Mouse (Mus musculus) frontal cortex, postnatal 25 days (tissue): ENCODE measurements at regions not wholly inside any gene's neighbourhood (a gene's known extent, or its start where the extent isn't known, plus 50 kb on each side); places are given as distances from the start of the nearest gene placed in this dataset.

Experiments
- DNase-seq, 2 experiments: peaks; one replicate each; pipeline ENCODE4 v3.0.0; 2022; ENCODE audit warnings: low spot score in 2 of 2

DNA sequence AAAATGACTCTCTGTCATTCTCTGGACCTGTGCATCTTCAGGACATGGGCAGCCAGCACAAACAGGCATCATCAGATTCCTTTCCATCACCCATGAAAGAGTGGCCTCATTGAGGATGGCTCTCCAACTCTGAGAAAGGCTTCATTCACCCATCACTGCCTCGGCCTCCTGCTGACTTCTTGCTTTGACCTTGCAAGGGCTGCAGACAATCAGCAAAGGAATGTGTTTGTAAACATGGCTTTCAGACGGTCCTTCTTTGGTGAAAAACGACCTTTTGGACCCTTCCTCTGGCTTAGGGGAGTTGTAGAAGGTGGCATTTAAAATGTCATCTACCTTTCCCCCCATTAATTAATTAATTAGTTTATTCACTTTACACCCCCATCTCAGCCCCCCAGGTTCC, 134.3 kb downstream of the Moxd1 start:
- no peak for DNase-seq

DNA sequence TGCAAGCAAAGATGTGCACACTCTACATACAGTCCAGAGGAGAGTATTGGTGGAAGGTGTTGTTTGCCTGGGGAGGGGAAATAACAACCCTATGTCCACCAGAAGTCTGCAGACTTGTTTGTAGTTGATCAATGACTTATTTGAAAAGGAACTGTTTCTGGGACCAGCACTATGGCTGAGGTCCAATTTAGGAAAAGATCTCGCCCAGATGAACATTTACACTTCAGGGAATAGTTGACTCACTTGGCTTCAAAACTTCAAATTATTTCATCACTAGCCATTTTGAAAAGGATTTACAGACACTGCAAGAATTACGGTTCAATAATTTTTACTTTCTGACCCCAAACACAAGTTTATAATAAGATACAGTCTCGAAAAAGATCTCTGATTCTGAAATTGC, 138.1 kb downstream of the Moxd1 start:
- DNase-seq = no peak

DNA sequence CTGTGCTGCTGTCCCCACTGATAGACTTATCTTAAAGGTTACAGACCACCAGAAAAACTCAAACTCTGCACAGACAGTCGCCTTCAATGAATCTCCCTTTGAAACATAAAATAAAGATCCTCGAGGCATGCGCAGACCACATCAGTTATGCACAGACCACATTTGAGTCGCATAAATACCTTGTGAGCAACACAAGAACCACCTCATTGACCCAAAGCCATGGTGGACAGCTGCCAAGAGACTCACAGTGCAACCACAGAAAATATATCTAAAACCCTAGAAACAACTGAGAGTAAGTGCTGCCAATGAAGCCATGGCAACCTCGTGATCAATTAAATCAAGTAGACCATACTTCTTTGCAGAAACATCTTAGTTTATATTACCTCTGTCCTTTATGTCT, 142.1 kb downstream of the Moxd1 start:
- DNase-seq = no peak

DNA sequence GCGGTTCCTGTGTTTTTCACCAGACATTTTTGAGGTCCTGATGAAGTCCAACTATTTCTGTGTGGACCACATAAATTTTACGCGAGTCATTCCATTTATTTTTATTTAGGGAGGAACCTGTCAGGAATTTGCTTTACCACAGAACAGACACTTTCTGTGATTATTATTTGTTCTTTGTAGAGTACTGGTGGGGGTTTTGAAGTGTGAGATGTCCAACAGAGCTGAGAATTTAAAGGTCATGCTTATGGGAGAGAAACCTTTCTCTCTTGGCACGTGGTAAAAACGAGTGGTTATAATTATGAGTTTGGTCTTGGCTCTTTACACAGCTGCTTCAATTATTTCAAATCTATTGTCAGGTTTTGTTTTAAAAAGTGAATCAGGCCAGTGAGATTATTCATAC, 143.7 kb downstream of the Moxd1 start:
- DNase-seq = no peak

DNA sequence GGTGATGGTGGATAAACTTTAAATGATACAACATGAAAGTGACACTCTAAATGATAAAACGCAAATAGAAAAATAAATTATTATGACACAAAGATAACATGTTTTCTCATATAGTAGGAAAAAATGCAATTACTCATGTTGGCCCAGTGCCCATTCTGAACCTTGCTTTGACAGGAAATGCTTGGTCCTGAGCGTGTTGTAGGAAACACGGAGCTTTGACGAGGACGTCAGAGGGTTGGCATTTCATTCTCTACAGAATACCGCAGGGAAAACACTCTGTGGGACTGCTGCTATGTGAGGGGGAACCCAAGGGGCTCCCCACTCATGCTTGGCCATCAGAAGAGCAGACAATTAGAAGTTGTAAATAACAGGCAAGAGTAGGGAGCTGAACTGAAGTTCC, 150.6 kb downstream of the Moxd1 start:
- no peak for DNase-seq

DNA sequence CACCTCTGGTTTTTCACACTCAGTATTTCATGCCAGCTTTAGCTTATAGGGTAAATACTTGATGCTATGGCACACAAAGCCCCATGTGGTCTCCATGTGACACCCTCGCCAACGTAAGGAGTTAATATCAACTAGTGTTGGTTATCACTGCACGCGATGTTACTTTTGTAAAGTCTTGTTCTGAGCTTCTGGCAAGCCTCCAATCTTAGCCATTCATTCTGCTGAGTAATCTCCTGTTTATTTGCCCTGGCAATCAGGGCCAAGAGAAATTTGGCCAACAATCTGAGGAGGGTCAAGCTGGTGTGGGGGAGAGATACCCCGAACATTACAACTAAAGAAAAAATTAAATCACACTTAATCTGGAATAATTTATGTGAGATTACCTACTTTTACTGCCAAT, 156.0 kb downstream of the Moxd1 start:
- DNase-seq = no peak

DNA sequence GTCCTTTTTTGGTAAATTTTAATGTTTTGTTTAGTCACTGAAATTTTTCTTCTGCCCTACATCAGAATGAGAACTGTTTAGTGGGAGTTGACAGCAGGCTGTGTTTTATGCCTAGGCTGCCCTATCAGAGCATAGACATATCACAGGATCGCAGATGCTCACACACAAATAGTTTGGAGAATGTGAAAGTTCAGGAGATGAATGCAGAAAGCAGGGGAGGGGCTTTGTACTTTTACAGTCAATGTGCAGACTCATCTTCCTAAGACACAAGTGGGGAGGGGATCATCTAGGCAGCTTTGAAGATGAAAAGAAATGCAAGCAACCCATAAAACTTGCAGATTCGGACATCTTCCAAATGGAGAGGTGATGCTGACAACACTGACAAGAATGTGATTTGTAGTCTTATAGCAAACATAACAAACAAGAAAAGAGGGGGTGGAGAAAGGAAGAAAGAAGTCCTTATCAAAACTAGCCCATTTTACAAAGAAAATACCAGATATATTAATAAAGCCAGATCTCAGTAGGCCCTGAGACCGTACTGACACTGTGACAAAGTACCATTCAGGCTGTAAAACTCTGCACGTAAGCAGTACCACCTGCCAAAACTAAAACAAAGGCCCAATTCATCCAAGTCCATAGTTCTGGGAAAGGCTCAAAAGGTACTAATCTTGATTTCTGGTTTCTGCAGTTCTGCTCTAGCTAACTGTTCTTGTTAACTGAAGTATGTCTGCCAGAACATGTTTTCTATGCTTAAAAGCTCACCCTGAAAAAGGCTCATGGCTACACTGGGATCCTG, 157.4 kb downstream of the Moxd1 start:
- no peak for DNase-seq

DNA sequence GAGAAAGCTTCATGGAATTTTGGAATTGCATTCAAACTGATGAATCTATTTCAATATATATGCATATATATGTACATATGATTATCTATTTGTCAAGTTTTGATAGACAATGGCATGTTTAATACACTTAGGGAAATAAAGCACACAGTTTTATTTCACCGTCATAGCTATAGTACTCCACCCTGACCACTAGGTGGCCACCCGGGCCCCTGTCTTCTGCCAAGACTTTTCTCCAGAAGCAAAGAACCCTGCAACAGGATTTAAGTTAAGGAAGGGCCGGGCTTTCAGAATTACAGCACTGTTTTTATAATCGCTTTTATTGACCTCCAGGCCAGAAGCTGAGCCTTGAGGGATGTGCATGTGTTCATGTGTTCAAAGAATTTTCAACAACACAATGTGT, 158.6 kb downstream of the Moxd1 start:
- no peak for DNase-seq

DNA sequence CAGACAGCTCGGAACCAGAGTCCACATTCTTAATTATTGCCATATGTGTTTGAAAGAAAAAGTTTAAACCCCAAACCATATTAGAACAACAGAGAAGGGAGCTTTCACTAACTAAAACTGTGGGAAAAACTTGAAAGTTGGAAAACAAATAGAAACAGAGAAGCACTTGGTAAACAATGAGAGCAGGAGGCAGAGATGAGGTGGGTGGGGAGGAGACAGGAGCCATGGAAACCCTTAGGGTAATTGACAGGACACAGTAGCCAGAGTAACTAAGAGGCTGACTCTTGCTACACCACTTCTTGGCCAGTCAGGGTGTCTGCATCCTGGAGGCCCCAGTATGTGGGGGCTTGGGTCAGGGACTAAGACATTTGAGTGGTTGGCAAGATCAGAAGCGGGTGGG, 160.7 kb downstream of the Moxd1 start:
- DNase-seq = no peak

DNA sequence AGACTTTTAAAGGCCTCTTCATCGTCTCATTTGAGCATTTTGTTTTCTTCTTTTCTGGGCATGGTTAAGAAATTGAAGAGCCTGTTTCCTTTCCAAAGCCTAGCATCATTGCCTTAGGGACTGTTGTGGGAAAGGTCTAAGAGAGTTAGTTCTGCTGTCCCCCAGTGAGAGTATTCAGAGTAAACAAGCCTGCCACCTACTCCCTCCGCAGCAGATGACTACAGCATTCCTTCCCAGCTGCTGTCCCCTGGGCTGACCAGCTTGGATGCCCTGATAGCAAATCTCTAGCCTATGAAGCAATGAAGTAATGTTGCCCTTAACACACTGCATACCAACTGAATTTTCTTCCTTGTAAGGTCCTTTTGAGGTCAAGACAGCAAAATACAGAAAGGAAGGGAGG, 164.9 kb downstream of the Moxd1 start:
- DNase-seq = no peak

DNA sequence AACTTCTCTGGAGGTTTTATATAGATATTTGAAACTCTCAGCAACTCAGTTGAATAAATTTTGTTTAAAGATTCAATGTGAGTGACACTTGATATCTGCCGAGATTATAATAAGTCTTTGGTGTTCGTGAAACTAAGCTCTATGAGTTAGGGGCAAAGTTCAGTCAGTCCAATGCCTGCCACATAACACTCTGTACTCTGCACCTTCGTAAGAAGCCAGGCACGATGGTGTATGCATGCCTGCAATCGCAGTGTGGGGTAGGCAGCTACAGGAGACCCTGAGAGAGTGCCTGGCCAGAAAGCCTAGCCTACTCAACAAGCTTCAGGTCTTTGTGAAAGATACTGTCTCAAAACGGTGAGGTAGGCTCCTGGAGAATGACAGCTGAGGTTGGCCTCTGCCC, 167.7 kb downstream of the Moxd1 start:
- no peak for DNase-seq

DNA sequence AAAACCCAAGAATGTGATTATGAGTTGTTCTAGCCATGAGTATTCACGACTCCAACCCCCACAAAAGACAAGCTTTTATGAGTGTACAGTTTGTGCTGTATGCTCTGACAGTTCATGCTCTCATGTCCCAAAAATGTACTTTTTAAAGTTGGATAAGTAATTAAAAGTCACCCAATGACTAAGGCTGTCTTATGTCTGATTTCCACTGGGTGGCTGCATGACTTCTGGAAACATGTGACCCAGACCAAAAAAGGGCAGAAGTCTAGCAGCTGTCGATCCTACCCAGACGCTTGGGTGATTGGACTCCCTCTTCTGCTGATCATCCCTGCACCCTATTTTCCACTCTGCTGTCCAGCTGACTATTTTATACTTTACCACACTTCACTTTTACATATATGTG, 168.7 kb downstream of the Moxd1 start:
- DNase-seq = no peak

DNA sequence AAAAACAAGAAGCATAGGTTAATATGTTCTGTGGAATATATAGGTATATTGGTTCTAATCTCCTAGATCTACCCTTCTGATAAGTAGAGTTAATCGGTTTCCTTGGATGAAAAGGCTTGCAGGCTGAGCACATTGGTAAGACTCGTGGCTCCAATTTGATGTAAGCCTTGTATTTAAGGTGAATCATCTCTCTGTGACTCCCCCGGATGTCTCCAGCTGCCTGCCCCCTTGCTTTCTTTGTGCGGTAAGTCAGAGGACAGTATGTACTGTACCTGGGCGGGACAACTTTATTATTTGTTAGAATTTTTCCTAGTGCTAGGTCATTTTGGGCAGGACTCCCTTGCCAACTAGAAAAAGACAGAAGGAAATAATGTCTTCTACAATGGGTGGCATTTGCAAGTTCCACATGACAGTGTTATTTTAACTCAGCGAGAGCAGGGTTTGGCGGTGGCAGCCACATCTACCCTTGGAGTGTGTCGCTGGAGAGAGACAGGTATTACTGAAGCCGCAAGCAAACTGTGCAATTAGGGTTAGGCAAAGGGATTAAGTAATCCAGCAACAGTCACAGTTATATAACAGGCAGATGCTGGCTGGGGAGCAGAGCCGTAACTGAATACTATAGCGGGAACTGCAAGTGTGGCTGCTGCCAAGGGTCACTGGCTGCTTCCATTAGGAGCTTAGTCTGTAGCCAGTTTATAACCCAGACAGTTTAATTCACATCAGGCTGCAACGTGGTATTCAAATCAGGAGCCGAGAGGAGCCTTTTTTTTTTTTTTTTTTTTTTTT, 172.9 kb downstream of the Moxd1 start:
- no peak for DNase-seq

DNA sequence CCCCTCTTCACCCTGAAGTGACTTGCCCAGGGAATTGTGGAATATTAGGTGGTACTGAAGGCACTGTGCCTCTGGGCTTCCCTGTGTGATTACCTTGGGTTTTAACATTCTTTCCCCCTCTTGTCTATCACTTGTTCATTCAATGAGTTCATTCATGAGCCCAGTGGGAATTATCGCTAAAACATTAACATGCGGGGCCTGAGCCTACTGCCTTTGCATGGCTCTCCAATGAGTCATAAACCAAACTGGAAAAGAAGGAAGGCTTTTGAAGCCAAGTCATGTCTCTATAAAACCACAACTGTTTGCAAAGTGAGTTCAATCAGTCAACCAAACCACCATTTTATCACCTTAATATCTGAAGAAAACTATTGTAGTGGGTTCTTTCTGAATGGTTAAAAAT, 173.8 kb downstream of the Moxd1 start:
- DNase-seq = no peak

DNA sequence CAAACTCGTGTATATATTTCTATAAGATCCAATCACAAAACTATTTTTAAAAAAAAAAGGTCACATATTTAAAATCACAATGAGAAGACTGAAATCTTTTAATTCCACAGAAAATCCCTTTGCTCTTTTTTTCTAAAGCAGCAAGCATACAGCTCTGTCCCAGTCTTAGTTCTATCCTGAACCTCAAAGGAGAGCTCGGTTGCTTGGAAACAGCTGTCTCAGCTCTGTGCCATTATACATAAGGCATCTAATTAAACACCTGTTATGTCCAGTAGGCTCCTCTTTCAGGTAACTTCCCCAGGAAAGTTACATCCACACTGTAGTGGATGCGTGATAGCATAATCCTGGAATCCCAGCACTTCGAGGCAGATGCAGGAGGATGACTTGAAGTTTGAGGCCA, 181.5 kb downstream of the Moxd1 start:
- DNase-seq = no peak

DNA sequence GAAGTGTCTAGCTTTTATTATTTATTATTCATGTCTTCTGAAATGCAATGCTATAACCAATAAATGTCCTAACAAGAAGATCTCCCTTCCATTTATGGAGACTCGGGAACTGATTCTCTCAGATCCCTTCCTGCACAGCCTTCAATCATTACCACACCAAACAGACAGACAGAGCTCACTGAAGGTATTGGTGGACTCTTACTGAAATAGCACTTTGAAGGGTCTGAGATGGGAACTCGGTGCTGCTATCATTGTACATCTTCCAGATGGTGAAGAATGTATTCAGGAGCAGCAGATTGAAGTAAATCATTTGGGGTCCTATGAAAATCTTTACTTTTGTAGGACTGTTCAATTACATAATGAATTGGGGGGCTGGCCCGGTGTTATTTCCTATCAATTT, 183.6 kb downstream of the Moxd1 start:
- no peak for DNase-seq

DNA sequence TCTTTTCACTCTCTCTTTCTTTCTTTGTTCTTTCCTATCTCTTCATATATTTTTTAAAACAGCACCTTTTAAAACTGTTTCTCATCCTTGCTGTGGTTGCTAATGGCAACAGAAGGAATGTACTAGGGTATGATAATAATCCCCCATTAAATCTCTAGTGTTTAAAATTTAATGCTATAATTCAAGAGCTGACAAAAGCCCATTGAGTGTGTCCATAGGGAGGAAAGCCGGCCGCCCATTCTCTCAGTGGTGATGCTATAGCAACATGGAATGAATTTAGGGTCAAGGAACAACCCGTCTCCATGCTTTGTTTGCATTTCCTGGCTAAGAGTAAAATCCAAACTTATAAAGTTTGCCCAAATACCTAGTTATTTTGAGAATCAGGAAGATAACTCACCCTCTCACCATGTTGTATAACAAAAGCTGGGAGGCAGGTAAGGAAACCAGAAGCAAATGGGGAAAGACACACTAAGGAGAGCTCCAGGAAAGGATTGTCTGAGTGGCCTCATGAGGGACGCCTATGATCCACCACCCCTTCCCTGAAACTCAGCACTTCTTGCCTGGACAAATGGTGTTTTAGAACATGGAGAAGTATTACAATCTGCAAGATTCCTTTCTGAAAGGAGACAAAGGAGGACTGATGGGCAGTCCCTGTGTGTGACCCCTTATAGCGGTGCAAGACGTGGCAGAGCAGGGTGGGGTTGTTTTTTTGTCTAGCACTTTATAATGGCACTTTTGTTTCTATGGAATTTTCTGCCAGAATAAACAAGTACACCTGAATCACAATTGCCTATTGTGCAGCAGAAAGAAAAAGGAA, 184.3 kb downstream of the Moxd1 start:
- DNase-seq = no peak

DNA sequence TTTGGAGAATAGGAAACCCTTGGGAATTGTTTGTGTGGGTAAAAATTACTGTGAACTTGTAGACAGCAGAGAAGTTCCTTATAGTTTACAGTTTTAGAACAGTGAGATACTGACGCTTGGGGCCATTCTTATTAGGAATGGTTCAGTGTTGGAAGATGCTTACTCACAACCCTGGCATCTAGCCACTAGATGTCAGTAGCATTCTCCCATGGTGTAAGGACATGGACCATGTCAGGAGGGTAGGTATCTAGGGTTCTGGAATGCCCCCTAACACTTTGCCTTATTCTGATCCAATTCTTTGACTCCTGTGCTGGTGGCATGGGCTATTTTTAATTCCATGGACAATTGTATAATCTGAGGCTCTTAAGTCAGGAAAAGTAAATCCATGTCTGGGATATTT, 185.3 kb upstream of the Ccn2 start:
- no peak for DNase-seq

DNA sequence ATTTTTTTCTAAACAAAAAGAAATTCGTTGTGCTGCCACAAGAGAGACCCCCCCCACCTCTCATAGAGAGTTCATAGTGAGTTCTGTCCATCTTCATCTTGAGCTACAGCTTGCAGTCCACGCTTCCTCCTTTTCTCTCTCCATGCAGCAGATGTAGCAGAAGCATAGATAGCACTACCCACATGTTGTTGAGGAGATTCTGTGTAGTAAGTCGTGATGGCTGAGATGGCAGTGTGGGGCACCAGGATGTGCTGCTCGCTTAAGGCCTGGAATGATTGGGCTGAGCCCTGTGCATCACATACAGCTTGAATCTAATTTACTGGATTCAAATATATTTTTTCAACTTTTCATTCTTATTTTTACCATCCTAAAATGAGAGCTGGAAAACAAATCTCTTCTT, 184.4 kb upstream of the Ccn2 start:
- DNase-seq = no peak

DNA sequence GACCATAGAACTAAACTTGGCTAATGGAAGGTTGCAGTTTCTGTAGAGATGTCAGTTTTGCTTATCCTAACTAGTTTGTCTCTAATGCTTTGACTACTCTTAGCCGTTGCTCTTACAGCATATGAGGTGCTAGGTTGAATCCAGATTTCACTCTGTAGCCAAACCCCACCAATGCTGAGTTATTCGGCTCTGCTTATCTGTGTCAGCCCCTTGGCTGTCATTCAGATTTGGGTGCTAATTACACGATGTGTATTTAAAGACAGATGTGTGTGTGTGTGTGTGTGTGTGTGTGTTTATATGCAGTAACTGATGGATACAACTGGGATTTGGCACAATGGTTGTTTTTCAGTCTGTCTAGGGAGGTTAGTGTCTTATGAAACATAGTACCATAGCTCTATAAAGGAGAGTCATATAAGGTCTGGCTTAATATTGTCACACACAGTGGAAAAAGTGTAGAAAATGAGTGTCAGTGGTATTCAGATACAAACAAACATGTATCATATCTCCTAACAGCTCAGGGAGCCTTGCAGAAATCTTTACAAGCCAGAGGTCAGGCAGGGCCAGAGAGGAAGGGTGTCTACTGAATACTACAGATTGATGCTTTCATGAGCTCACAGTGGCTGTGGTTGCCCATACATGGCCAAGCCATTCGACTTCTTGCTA, 172.6 kb upstream of the Ccn2 start:
- DNase-seq = no peak

DNA sequence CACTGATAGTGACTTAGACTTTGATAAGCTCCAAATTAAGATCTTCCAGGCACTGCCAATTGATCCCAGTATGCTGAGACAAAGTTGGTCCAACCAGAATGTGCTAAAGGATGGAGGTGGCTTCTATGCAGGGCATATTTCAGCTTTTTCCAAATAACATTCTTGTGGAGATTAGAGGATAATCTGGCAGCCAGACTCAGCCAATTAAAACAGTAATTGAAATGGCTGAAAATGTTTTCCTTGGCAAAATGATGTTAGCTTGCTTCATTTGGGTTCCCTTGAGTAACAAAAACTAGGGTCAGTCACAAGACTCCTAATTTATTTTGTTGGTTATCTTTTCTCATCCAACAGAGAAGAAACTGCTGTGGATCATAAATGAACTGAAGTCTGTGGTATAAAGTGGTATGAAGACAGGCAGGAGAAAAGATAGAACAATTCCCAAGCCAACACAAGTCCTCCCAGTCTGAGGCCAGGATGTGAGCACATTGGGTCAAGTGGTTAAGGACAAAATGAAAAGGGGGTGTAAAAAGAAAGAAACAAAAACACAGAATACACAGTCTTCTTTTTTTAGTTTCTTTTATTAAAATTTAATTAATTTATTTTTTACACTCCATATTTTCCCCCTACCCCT, 161.4 kb upstream of the Ccn2 start:
- no peak for DNase-seq

DNA sequence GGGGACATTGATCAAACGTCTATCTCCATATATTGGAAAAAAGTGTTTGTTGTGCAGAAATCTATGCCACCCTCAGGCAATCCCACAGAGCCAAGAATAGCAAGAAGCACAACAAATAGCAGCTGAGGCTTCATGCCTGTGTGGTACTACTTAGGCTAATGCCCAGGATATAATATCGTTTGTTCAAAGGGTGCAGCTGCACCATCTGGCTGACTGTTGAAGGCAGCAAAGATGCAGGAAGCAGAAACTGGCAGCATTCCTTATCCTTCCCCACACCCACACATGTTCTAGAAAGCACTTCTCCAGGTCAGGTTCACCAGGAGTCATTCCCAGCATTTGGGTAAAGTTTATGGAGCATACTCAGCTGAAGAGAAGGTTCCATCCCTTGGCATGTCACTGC, 158.1 kb upstream of the Ccn2 start:
- peak in 1 of 2 experiments; percentile 7 for DNase-seq
